Comparison of ENCODE assay signal across 15 mouse cellular contexts in genomic region chr2:169722341-169722740, GRCm38 (mm10).
DNase-seq lines count a peak whose midpoint lies in the region; ATAC-seq and TF ChIP-seq lines count a peak whose summit lies in the region.
"Had no signal": no experiment of that assay in that cellular context is flagged by ENCODE, and none has a peak within 500 bp of the region (broad histone marks: within the 10 kb centered on the region; RNA-seq: fewer than 3 reads in every experiment).

No protein-coding gene starts in this region.

- TF ChIP-seq CTCF in thymus, adult 2 months (IDR thresholded peaks at IDR 0.05; ENCODE audit: borderline replicate concordance, control insufficient read depth, extremely low read depth, insufficient read depth, low read length, poor library complexity): no peak

- ATAC-seq in hindbrain, embryonic 12.5 days (ENCODE audit: low FRiP score): no peak
- ATAC-seq in hindbrain, embryonic 16.5 days: no peak
- ATAC-seq: activated CD4-positive, CD25-positive, alpha-beta regulatory T cell, adult 4 months; forebrain, embryonic 13.5 days had no signal

- H3K4me2 ChIP-seq in hindbrain, embryonic 12.5 days (replicated peaks): no peak overlapping the region
- no peak overlapping the region for H3K4me2 ChIP-seq in hindbrain, embryonic 16.5 days (ENCODE audit: low read length)
- H3K4me2 ChIP-seq: heart, embryonic 11.5 days; liver, embryonic 13.5 days had no signal

- no peaks in the 10 kb centered on the region for H3K36me3 ChIP-seq in hindbrain, embryonic 12.5 days
- no peaks in the 10 kb centered on the region for H3K36me3 ChIP-seq in hindbrain, embryonic 16.5 days (ENCODE audit: control insufficient read depth, insufficient read depth, low read length)
- no peaks in the 10 kb centered on the region for H3K36me3 ChIP-seq in thymus, adult 2 months (ENCODE audit: control insufficient read depth, insufficient read depth, low read length)
- H3K36me3 ChIP-seq: hindbrain, embryonic 15.5 days; liver, embryonic 13.5 days; midbrain, embryonic 12.5 days had no signal

- peak; percentile 12 for DNase-seq in retina, postnatal 1 day
- no peak for DNase-seq in retina, embryonic 14.5 days (ENCODE audit: low spot score)
- peak; percentile 53 for DNase-seq in kidney, postnatal 10 days
- DNase-seq in thymus, adult 2 months: no peak
- DNase-seq in left cerebral cortex, postnatal 4 days: no peak
- DNase-seq: cerebellum, postnatal 36 days; liver, embryonic 13.5 days; thymus, postnatal 36 days had no signal

- H3K9me3 ChIP-seq in hindbrain, embryonic 12.5 days (replicated peaks): no peaks in the 10 kb centered on the region
- no peaks in the 10 kb centered on the region for H3K9me3 ChIP-seq in hindbrain, embryonic 16.5 days (ENCODE audit: control insufficient read depth, low read length)
- H3K9me3 ChIP-seq: forebrain, embryonic 13.5 days; hindbrain, embryonic 15.5 days; liver, embryonic 13.5 days; midbrain, embryonic 12.5 days had no signal

- no peak overlapping the region for H3K9ac ChIP-seq in hindbrain, embryonic 12.5 days
- H3K9ac ChIP-seq in hindbrain, embryonic 16.5 days (ENCODE audit: low read depth, low read length): no peak overlapping the region
- H3K9ac ChIP-seq: forebrain, embryonic 13.5 days; hindbrain, embryonic 15.5 days; liver, embryonic 13.5 days; midbrain, embryonic 12.5 days had no signal

- intact Hi-C loops in left cerebral cortex, postnatal 4 days (cut with DNase I): no loop called here

- H3K27me3 ChIP-seq in hindbrain, embryonic 12.5 days: no peaks in the 10 kb centered on the region
- H3K27me3 ChIP-seq in hindbrain, embryonic 16.5 days (replicated peaks; ENCODE audit: control insufficient read depth, insufficient read depth, low read length): no peaks in the 10 kb centered on the region
- H3K27me3 ChIP-seq in thymus, adult 2 months (ENCODE audit: control insufficient read depth, insufficient read depth, low read length): no peaks in the 10 kb centered on the region
- H3K27me3 ChIP-seq: forebrain, embryonic 13.5 days; hindbrain, embryonic 15.5 days; liver, embryonic 13.5 days; midbrain, embryonic 12.5 days had no signal

- H3K27ac ChIP-seq in hindbrain, embryonic 12.5 days: peak overlapping the region; percentile 35; the same call in 1 of the 2 replicates
- no peak overlapping the region for H3K27ac ChIP-seq in hindbrain, embryonic 16.5 days (ENCODE audit: low read depth, low read length)
- no peak overlapping the region for H3K27ac ChIP-seq in thymus, adult 2 months (ENCODE audit: control insufficient read depth, insufficient read depth, low read length)
- H3K27ac ChIP-seq: liver, embryonic 13.5 days; midbrain, embryonic 12.5 days had no signal

- H3K4me1 ChIP-seq in hindbrain, embryonic 12.5 days: peaks cover 28% of the 10 kb centered on the region
- H3K4me1 ChIP-seq in hindbrain, embryonic 16.5 days (ENCODE audit: control insufficient read depth, insufficient read depth, low read depth, low read length): peaks cover 13% of the 10 kb centered on the region
- H3K4me1 ChIP-seq in thymus, adult 2 months (replicated peaks; ENCODE audit: control insufficient read depth, insufficient read depth, low read length): peaks cover 11% of the 10 kb centered on the region

- WGBS in hindbrain, embryonic 12.5 days: 74% methylated on average over 6 of the region's 6 CpGs
- 59% methylated on average over 6 of the region's 6 CpGs for WGBS in hindbrain, embryonic 16.5 days
- 89% methylated on average over 6 of the region's 6 CpGs for WGBS in thymus, adult 2 months

- no peak for TF ChIP-seq POLR2A in thymus, adult 2 months (IDR thresholded peaks at IDR 0.05; ENCODE audit: control insufficient read depth, extremely low read depth, insufficient read depth, low read length, poor library complexity)

- H3K4me3 ChIP-seq in hindbrain, embryonic 12.5 days: no peak overlapping the region
- no peak overlapping the region for H3K4me3 ChIP-seq in hindbrain, embryonic 16.5 days (ENCODE audit: low read length)
- H3K4me3 ChIP-seq in thymus, adult 2 months (ENCODE audit: control insufficient read depth, insufficient read depth, low read length): no peak overlapping the region
- H3K4me3 ChIP-seq: forebrain, embryonic 13.5 days; hindbrain, embryonic 15.5 days; liver, embryonic 13.5 days; midbrain, embryonic 12.5 days had no signal

Comparison
In these comparisons a context has a peak if more than half of its experiments do, and no peak if none do; other contexts are left out.
1. DNase-seq: peak in retina, postnatal 1 day (single experiment) and kidney, postnatal 10 days (single experiment); none in retina, embryonic 14.5 days (single experiment), thymus, adult 2 months (single experiment) and left cerebral cortex, postnatal 4 days (single experiment).